Mouse (Mus musculus) liver, embryonic 14.5 days (tissue): Measurements from ENCODE around the gene Arhgef40. TPM values are rescaled to one million over a fixed set of nuclear protein-coding genes. Genes with fewer than 3 reads are reported as not detected.
A peak's percentile ranks its signal among the peaks of the same experiment; 100 is the strongest.

Experiments
- ATAC-seq: fragments of 200-750 bp; cut with Nextera tagmentation; 2 replicates; pipeline ENCODE4 v1.8.0; 2017; ENCODE audit warnings: moderate number of reproducible peaks, mild to moderate bottlenecking, moderate library complexity; ENCODE audit not compliant: insufficient read depth
- DNase-seq, 3 experiments: peaks; one replicate each; pipeline ENCODE4 v3.0.0-alpha.2; 2012 to 2013; ENCODE audit warnings: low read depth in 3 of 3, low spot score in 3 of 3
- H3K27ac ChIP-seq: fragments of 300-500 bp; sonication (generic); 2 replicates; pipeline ENCODE4 v1.5.1; 2014; ENCODE audit warnings: moderate library complexity, mild to moderate bottlenecking, control low read depth, inconsistent platforms
- H3K27me3 ChIP-seq: fragments of 300-500 bp; sonication (generic); 2 replicates; pipeline ENCODE4 v1.6.1; 2014; ENCODE audit warnings: mild to moderate bottlenecking, low read length, moderate library complexity; ENCODE audit not compliant: control insufficient read depth, insufficient read depth
- H3K36me3 ChIP-seq: fragments of 300-500 bp; sonication (generic); replicated peaks from 2 replicates; pipeline ENCODE4 v1.6.1; 2014; ENCODE audit warnings: low read depth; ENCODE audit not compliant: control insufficient read depth, insufficient read depth
- H3K4me1 ChIP-seq, 2 experiments: fragments of 200-500 bp in 1 of 2; fragments of 300-500 bp in 1 of 2; sonication (generic) in 1 of 2; replicated peaks; 2 replicates each; pipeline ENCODE4 v1.6.1; 2012 to 2014; ENCODE audit warnings: antibody characterized with exemption in 1 of 2, inconsistent platforms in 1 of 2, low read length in 1 of 2; ENCODE audit not compliant: control insufficient read depth in 2 of 2, insufficient read depth in 2 of 2
- H3K4me2 ChIP-seq: fragments of 300-500 bp; sonication (generic); 2 replicates; pipeline ENCODE4 v1.6.1; 2014; ENCODE audit warnings: low read depth, mild to moderate bottlenecking, control low read depth, moderate library complexity
- H3K4me3 ChIP-seq, 2 experiments: fragments of 200-500 bp in 1 of 2; fragments of 300-500 bp in 1 of 2; sonication (generic) in 1 of 2; 2 replicates each; pipeline ENCODE4 v1.5.1; 2012 to 2014; ENCODE audit warnings: low read depth in 2 of 2, low read length in 2 of 2, mild to moderate bottlenecking in 2 of 2, control low read depth in 1 of 2, inconsistent platforms in 1 of 2, moderate library complexity in 1 of 2; ENCODE audit not compliant: insufficient read depth in 1 of 2
- H3K9ac ChIP-seq: fragments of 300-500 bp; sonication (generic); replicated peaks from 2 replicates; pipeline ENCODE4 v1.6.1; 2014; ENCODE audit warnings: mild to moderate bottlenecking, control low read depth, moderate library complexity
- H3K9me3 ChIP-seq: fragments of 300-500 bp; sonication (generic); 2 replicates; pipeline ENCODE4 v1.6.1; 2016; ENCODE audit warnings: low read length, mixed read lengths; ENCODE audit not compliant: control insufficient read depth
- CTCF ChIP-seq: IDR thresholded peaks from 2 replicates; pipeline ENCODE4 v1.5.1; 2016; ENCODE audit warnings: antibody characterized with exemption, low read depth, control low read depth
- EP300 ChIP-seq: IDR thresholded peaks from 2 replicates; pipeline ENCODE4 v1.6.1; 2016; ENCODE audit warnings: antibody characterized with exemption, low read depth
- WGBS: fragments of 180-500 bp; shearing (Covaris S2); extraction: QIAGEN DNeasy Blood & Tissue Kit; methylation state at CpG from one replicate; pipeline ENCODE4 v1.1.7; 2014; ENCODE audit not compliant: insufficient replicate concordance; 5-methylcytosine and 5-hydroxymethylcytosine counted together
- polyA plus RNA-seq, 2 experiments: library from polyadenylated mRNA; depleted of rRNA in 1 of 2; stranded (reverse) in 1 of 2; unstranded in 1 of 2; fragments of >200 nt; fragmentation: Nextera tagmentation in 1 of 2; extraction: Ambion mirVana in 1 of 2; gene quantifications; 2 replicates each; pipeline versions ENCODE4 v1.2.1 to v1.2.3; 2012 to 2014

Gene Arhgef40
- polyA plus RNA-seq, 2 experiments: 9.4 to 15.3 TPM

GRCm38 (mm10) chr14:51989461-51989970, 5.0 kb downstream of the Arhgef40 start:
- TF ChIP-seq CTCF (no peak), EP300 (no peak)
- no peaks in the 10 kb centered on the region for H3K9me3 ChIP-seq
- no peak overlapping the region for H3K9ac ChIP-seq
- H3K36me3 ChIP-seq: no peaks in the 10 kb centered on the region; the same call in 1 of the 2 replicates
- H3K27ac ChIP-seq: no peak overlapping the region
- H3K4me2 ChIP-seq: no peak overlapping the region
- ATAC-seq: no peak
- no peak overlapping the region for H3K4me3 ChIP-seq
- DNase-seq: no peak
- no peaks in the 10 kb centered on the region for H3K27me3 ChIP-seq
- WGBS: 42% methylated on average over 12 of the region's 12 CpGs
- peaks cover 22 to 25% of the 10 kb centered on the region in 2 experiments for H3K4me1 ChIP-seq

GRCm38 (mm10) chr14:51994453-51994852, 9.9 kb downstream of the Arhgef40 start:
- no peak for ATAC-seq
- Histone ChIP-seq H3K9ac (no peak overlapping the region), H3K4me2 (no peak overlapping the region), H3K4me1 (no peaks in the 10 kb centered on the region; a peak in 1 of 4 replicates), H3K36me3 (no peaks in the 10 kb centered on the region; the same call in none of the 2 replicates), H3K4me3 (no peak overlapping the region), H3K27ac (no peak overlapping the region), H3K27me3 (no peaks in the 10 kb centered on the region), H3K9me3 (no peaks in the 10 kb centered on the region)
- DNase-seq: no peak
- WGBS: 65% methylated on average over 4 of the region's 4 CpGs
- TF ChIP-seq CTCF (no peak), EP300 (no peak)

- Histone ChIP-seq H3K9me3 (no peaks in the 10 kb centered on the region), H3K27me3 (no peaks in the 10 kb centered on the region), H3K36me3 (peaks cover 2% of the 10 kb centered on the region), H3K4me1 (no peaks in the 10 kb centered on the region; a peak in 1 of 4 replicates), H3K4me2 (no peak overlapping the region), H3K9ac (no peak overlapping the region), H3K4me3 (no peak overlapping the region), H3K27ac (no peak overlapping the region)
- DNase-seq: no peak
- TF ChIP-seq CTCF (no peak), EP300 (no peak)
- 48% methylated on average over 12 of the region's 12 CpGs for WGBS
- ATAC-seq: no peak
Measured at GRCm38 (mm10) chr14:51995219-51995871, 10.8 kb downstream of the Arhgef40 start.

GRCm38 (mm10) chr14:51996231-51996841, 11.8 kb downstream of the Arhgef40 start:
- Histone ChIP-seq H3K27ac (no peak overlapping the region), H3K4me3 (no peak overlapping the region), H3K9ac (no peak overlapping the region), H3K27me3 (no peaks in the 10 kb centered on the region), H3K9me3 (no peaks in the 10 kb centered on the region), H3K4me2 (no peak overlapping the region), H3K4me1 (no peaks in the 10 kb centered on the region; a peak in 1 of 4 replicates), H3K36me3 (peaks cover 2% of the 10 kb centered on the region; the same call in 1 of the 2 replicates)
- 80% methylated on average over 13 of the region's 13 CpGs for WGBS
- ATAC-seq (no peak), DNase-seq (no peak)
- TF ChIP-seq EP300 (no peak), CTCF (peak; percentile 35; the same call in 1 of the 2 replicates)

GRCm38 (mm10) chr14:51996866-51997265, 12.3 kb downstream of the Arhgef40 start:
- no peaks in the 10 kb centered on the region for H3K9me3 ChIP-seq
- H3K4me3 ChIP-seq: no peak overlapping the region
- H3K4me2 ChIP-seq: no peak overlapping the region
- H3K27me3 ChIP-seq: no peaks in the 10 kb centered on the region
- no peak overlapping the region for H3K9ac ChIP-seq
- WGBS: 75% methylated on average over 16 of the region's 17 CpGs
- H3K27ac ChIP-seq: no peak overlapping the region
- ATAC-seq: no peak
- TF ChIP-seq EP300 (no peak), CTCF (no peak)
- H3K36me3 ChIP-seq: peaks cover 2% of the 10 kb centered on the region; the same call in 1 of the 2 replicates
- H3K4me1 ChIP-seq: no peaks in the 10 kb centered on the region; a peak in 1 of 4 replicates
- no peak for DNase-seq
